Mouse (Mus musculus): ENCODE measurements around the gene Uqcrc1.

- TF ChIP-seq GATA1 (IDR thresholded peaks at IDR 0.05; ENCODE audit: low read length) (no peak), TAL1 (IDR thresholded peaks at IDR 0.05; ENCODE audit: low read length) (no peak)
These were observed 56.4 kb downstream of the Uqcrc1 start for GRCm38 (mm10) chr9:108992620-108993361.

All from erythroblast, embryonic 14.5 days (primary cell).